28 mouse cellular contexts compared by ENCODE assay signal in the genomic region with DNA sequence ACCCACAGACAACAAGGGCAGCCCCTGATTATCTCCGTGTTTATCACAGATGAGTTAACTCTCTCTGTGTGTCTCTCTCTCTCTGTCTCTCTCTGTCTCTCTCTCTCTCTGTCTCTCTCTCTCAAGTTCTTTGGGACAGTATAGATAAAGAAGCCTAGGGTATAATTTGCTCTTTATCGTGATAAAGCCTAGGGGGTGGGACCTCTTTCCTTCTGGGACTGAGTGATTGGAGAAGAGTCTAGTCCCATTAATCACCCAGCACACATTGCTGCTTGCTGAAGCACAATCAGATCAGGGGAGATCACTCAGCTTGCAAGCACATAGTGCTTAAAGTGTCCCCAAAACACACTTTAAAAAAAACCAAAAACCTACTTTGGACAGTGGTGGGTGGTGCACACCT. TPM values are rescaled to one million over a fixed set of nuclear protein-coding genes. Genes with fewer than 3 reads are reported as not detected.
DNase-seq lines count a peak whose midpoint lies in the region; ATAC-seq and TF ChIP-seq lines count a peak whose summit lies in the region.
"Had no signal": no experiment of that assay in that cellular context is flagged by ENCODE, and none has a peak within 500 bp of the region (broad histone marks: within the 10 kb centered on the region; RNA-seq: fewer than 3 reads in every experiment).

No protein-coding gene starts in this region.

- no peaks in the 10 kb centered on the region for H3K36me3 ChIP-seq in stomach, embryonic 15.5 days
- no peaks in the 10 kb centered on the region for H3K36me3 ChIP-seq in stomach, postnatal 0 days (ENCODE audit: control insufficient read depth, insufficient read depth, low read length)
- no peaks in the 10 kb centered on the region for H3K36me3 ChIP-seq in liver, embryonic 13.5 days
- H3K36me3 ChIP-seq: forebrain, embryonic 12.5 days; heart, embryonic 12.5 days; limb, embryonic 12.5 days had no signal

- no peak overlapping the region for H3K4me3 ChIP-seq in stomach, embryonic 15.5 days (replicated peaks)
- H3K4me3 ChIP-seq in stomach, postnatal 0 days (ENCODE audit: low read depth, low read length): no peak overlapping the region
- no peak overlapping the region for H3K4me3 ChIP-seq in liver, embryonic 13.5 days (replicated peaks)
- H3K4me3 ChIP-seq: erythroblast, embryonic 14.5 days; forebrain, embryonic 12.5 days; heart, adult 2 months; heart, embryonic 12.5 days; left cerebral cortex, adult 2 months; limb, embryonic 12.5 days had no signal

- H3K27me3 ChIP-seq in stomach, embryonic 15.5 days (replicated peaks): no peaks in the 10 kb centered on the region
- no peaks in the 10 kb centered on the region for H3K27me3 ChIP-seq in stomach, postnatal 0 days (ENCODE audit: control insufficient read depth, insufficient read depth, low read length)
- no peaks in the 10 kb centered on the region for H3K27me3 ChIP-seq in liver, embryonic 13.5 days
- H3K27me3 ChIP-seq: forebrain, embryonic 12.5 days; heart, embryonic 12.5 days; limb, embryonic 12.5 days had no signal

- TF ChIP-seq CTCF in stomach, postnatal 0 days (IDR thresholded peaks at IDR 0.05; ENCODE audit: low read depth): no peak

- peak; percentile 56; the same call in 1 of the 2 replicates for ATAC-seq in stomach, embryonic 15.5 days (ENCODE audit: insufficient read depth, low FRiP score, low read depth)
- no peak for ATAC-seq in stomach, postnatal 0 days (ENCODE audit: low FRiP score, low TSS enrichment)
- peak; percentile 84 for ATAC-seq in liver, embryonic 13.5 days (ENCODE audit: low read depth)
- peak; percentile 59 for ATAC-seq in megakaryocyte progenitor cell, adult 5-6 weeks (replicated peaks; ENCODE audit: poor library complexity)
- no peak for ATAC-seq in granulocyte monocyte progenitor cell, adult 5-6 weeks (replicated peaks; ENCODE audit: poor library complexity, severe bottlenecking)
- ATAC-seq: forebrain, postnatal 0 days; lung, postnatal 0 days; midbrain, embryonic 16.5 days had no signal

- H3K4me1 ChIP-seq in stomach, embryonic 15.5 days: no peaks in the 10 kb centered on the region
- no peaks in the 10 kb centered on the region for H3K4me1 ChIP-seq in stomach, postnatal 0 days (replicated peaks; ENCODE audit: control insufficient read depth, insufficient read depth)
- H3K4me1 ChIP-seq in liver, embryonic 13.5 days (replicated peaks): peaks cover 49% of the 10 kb centered on the region
- H3K4me1 ChIP-seq: forebrain, embryonic 12.5 days; heart, embryonic 12.5 days; limb, embryonic 12.5 days had no signal

- TF ChIP-seq EP300 in stomach, postnatal 0 days (optimal IDR thresholded peaks at IDR 0.05): no peak

- no peaks in the 10 kb centered on the region for H3K9me3 ChIP-seq in stomach, embryonic 15.5 days
- no peaks in the 10 kb centered on the region for H3K9me3 ChIP-seq in stomach, postnatal 0 days (ENCODE audit: control insufficient read depth, low read length)
- H3K9me3 ChIP-seq in liver, embryonic 13.5 days (replicated peaks): no peaks in the 10 kb centered on the region
- H3K9me3 ChIP-seq: forebrain, embryonic 12.5 days; heart, embryonic 12.5 days; limb, embryonic 12.5 days had no signal

- H3K27ac ChIP-seq in stomach, embryonic 15.5 days: no peak overlapping the region
- no peak overlapping the region for H3K27ac ChIP-seq in stomach, postnatal 0 days (replicated peaks)
- H3K27ac ChIP-seq in liver, embryonic 13.5 days: peak overlapping the region; percentile 60
- H3K27ac ChIP-seq: forebrain, embryonic 12.5 days; heart, adult 2 months; hindbrain, embryonic 14.5 days; left cerebral cortex, adult 2 months; limb, embryonic 12.5 days had no signal

- no peak for DNase-seq in stomach, postnatal 0 days (ENCODE audit: low spot score)
- peak; percentile 52 for DNase-seq in liver, embryonic 13.5 days
- no peak for DNase-seq in B cell, adult 2 months
- DNase-seq in lung, postnatal 36 days: no peak
- no peak for DNase-seq in gastrocnemius, postnatal 10 days
- DNase-seq: adrenal gland, postnatal 25 days; cerebellum, adult 2 months; cerebellum, postnatal 14 days; forebrain, postnatal 0 days; gastrocnemius, postnatal 36 days; heart, adult 2 months; kidney, adult 9 months; kidney, postnatal 14 days; lung, adult 18-20 months; thymus, adult 2 months; thymus, postnatal 36 days had no signal

- H3K9ac ChIP-seq in stomach, embryonic 15.5 days: no peak overlapping the region
- no peak overlapping the region for H3K9ac ChIP-seq in stomach, postnatal 0 days (ENCODE audit: low read length)
- 0 out of 2 replicates have a peak overlapping the region, but pooled peaks have one; percentile 3 for H3K9ac ChIP-seq in liver, embryonic 13.5 days
- H3K9ac ChIP-seq: forebrain, embryonic 12.5 days; forebrain, postnatal 0 days; heart, embryonic 12.5 days; hindbrain, embryonic 14.5 days; limb, embryonic 12.5 days had no signal

- WGBS in stomach, embryonic 15.5 days: 53% methylated on average over 2 of the region's 2 CpGs
- 54% methylated on average over 2 of the region's 2 CpGs for WGBS in stomach, postnatal 0 days
- WGBS in liver, embryonic 13.5 days (ENCODE audit: insufficient replicate concordance): 15% methylated on average over 2 of the region's 2 CpGs

- H3K4me2 ChIP-seq in stomach, embryonic 15.5 days: no peak overlapping the region
- H3K4me2 ChIP-seq in stomach, postnatal 0 days (replicated peaks; ENCODE audit: low read depth): no peak overlapping the region
- H3K4me2 ChIP-seq in liver, embryonic 13.5 days: peak overlapping the region; percentile 33
- H3K4me2 ChIP-seq: forebrain, embryonic 12.5 days; heart, embryonic 12.5 days; hindbrain, embryonic 14.5 days; limb, embryonic 12.5 days; midbrain, embryonic 11.5 days had no signal

RNA-seq across cellular contexts. Expression of a gene that starts 6.3 kb away (rescaled TPM):
- polyA plus RNA-seq in stomach, embryonic 15.5 days (2015; fragmentation: Nextera tagmentation; extraction: Ambion mirVana): 20.8 and 25.2 TPM in 2 replicates
- 12.5 and 14.2 TPM in 2 replicates for polyA plus RNA-seq in stomach, postnatal 0 days (2015; fragmentation: Nextera tagmentation; extraction: Ambion mirVana)
- 67.1 and 71.8 TPM in 2 replicates for polyA plus RNA-seq in liver, embryonic 13.5 days (2015; fragmentation: Nextera tagmentation; extraction: Ambion mirVana)
- 4,537 and 5,213 TPM in 2 replicates for total RNA-seq in megakaryocyte progenitor cell, adult 5-6 weeks (2015)
- total RNA-seq in megakaryocyte progenitor cell, adult 5-6 weeks (2017): 2,549 and 3,020 TPM in 2 replicates
- total RNA-seq in granulocyte monocyte progenitor cell, adult 5-6 weeks (2014; fragmentation: Nextera tagmentation): 2,018 and 2,531 TPM in 2 replicates
- 2,281 and 2,967 TPM in 2 replicates for total RNA-seq in granulocyte monocyte progenitor cell, adult 5-6 weeks (2017)
- 10 to 100 TPM; 11.2 to 17.2 TPM for total RNA-seq in gastrocnemius, postnatal 10 days (2021)

RNA-seq across cellular contexts. Expression of a gene that starts 34.3 kb away (rescaled TPM):
- 73.5 and 82.6 TPM in 2 replicates for polyA plus RNA-seq in stomach, embryonic 15.5 days (2015; fragmentation: Nextera tagmentation; extraction: Ambion mirVana)
- polyA plus RNA-seq in stomach, postnatal 0 days (2015; fragmentation: Nextera tagmentation; extraction: Ambion mirVana): 59.6 and 60.4 TPM in 2 replicates
- polyA plus RNA-seq in liver, embryonic 13.5 days (2015; fragmentation: Nextera tagmentation; extraction: Ambion mirVana): 49.1 and 67.3 TPM in 2 replicates
- 64.3 and 75.4 TPM in 2 replicates for total RNA-seq in megakaryocyte progenitor cell, adult 5-6 weeks (2015)
- 78.1 and 84.2 TPM in 2 replicates for total RNA-seq in megakaryocyte progenitor cell, adult 5-6 weeks (2017)
- total RNA-seq in granulocyte monocyte progenitor cell, adult 5-6 weeks (2014; fragmentation: Nextera tagmentation): 59.0 and 64.1 TPM in 2 replicates
- 69.8 and 92.6 TPM in 2 replicates for total RNA-seq in granulocyte monocyte progenitor cell, adult 5-6 weeks (2017)
- 10 to 100 TPM; 29.1 to 30.1 TPM for total RNA-seq in gastrocnemius, postnatal 10 days (2021)

RNA-seq across cellular contexts. Expression of a gene that starts 57.3 kb away (rescaled TPM):
- polyA plus RNA-seq in stomach, embryonic 15.5 days (2015; fragmentation: Nextera tagmentation; extraction: Ambion mirVana): 31.4 and 33.8 TPM in 2 replicates
- polyA plus RNA-seq in stomach, postnatal 0 days (2015; fragmentation: Nextera tagmentation; extraction: Ambion mirVana): 16.4 and 16.8 TPM in 2 replicates
- polyA plus RNA-seq in liver, embryonic 13.5 days (2015; fragmentation: Nextera tagmentation; extraction: Ambion mirVana): 12.9 and 13.7 TPM in 2 replicates
- 18.7 and 26.5 TPM in 2 replicates for total RNA-seq in megakaryocyte progenitor cell, adult 5-6 weeks (2015)
- total RNA-seq in megakaryocyte progenitor cell, adult 5-6 weeks (2017): 14.8 and 19.4 TPM in 2 replicates
- total RNA-seq in granulocyte monocyte progenitor cell, adult 5-6 weeks (2014; fragmentation: Nextera tagmentation): 16.6 and 27.9 TPM in 2 replicates
- 16.4 and 16.9 TPM in 2 replicates for total RNA-seq in granulocyte monocyte progenitor cell, adult 5-6 weeks (2017)
- 10 to 100 TPM; 20.9 to 23.5 TPM for total RNA-seq in gastrocnemius, postnatal 10 days (2021)

Comparison
In these comparisons a context has a peak if more than half of its experiments do, and no peak if none do; other contexts are left out.
1. ATAC-seq: peak in stomach, embryonic 15.5 days (single experiment), liver, embryonic 13.5 days (single experiment) and megakaryocyte progenitor cell, adult 5-6 weeks (single experiment); none in stomach, postnatal 0 days (single experiment) and granulocyte monocyte progenitor cell, adult 5-6 weeks (single experiment).
2. RNA of a gene that starts 6.3 kb away (total RNA-seq): 2,549 to 5,213 TPM in megakaryocyte progenitor cell, adult 5-6 weeks and 2,018 to 2,967 TPM in granulocyte monocyte progenitor cell, adult 5-6 weeks; 11.2 to 17.2 TPM in gastrocnemius, postnatal 10 days; every median in the first group is over 100 times any median in the second.